Mouse (Mus musculus) brain, embryonic 14.5 days (tissue): ENCODE measurements around the gene Samt2. TPM values are rescaled to one million over a fixed set of nuclear protein-coding genes. Genes with fewer than 3 reads are reported as not detected.
"Not testable (repeated sequence)": the region's sequence is repeated elsewhere in the genome, so short reads cannot be mapped to it uniquely, and the experiment has no call there.

Experiments used
- DNase-seq: peaks from one replicate; pipeline ENCODE4 v3.0.0-alpha.2; 2011; ENCODE audit warnings: low read depth
- polyA plus RNA-seq: library from polyadenylated mRNA; depleted of rRNA; stranded (reverse); fragments of >200 nt; gene quantifications from 2 replicates; pipeline ENCODE4 v1.2.3, GENCODE M21; 2012; rRNA removed

Samt2 gene
- polyA plus RNA-seq = not detected in 2 replicates

DNA sequence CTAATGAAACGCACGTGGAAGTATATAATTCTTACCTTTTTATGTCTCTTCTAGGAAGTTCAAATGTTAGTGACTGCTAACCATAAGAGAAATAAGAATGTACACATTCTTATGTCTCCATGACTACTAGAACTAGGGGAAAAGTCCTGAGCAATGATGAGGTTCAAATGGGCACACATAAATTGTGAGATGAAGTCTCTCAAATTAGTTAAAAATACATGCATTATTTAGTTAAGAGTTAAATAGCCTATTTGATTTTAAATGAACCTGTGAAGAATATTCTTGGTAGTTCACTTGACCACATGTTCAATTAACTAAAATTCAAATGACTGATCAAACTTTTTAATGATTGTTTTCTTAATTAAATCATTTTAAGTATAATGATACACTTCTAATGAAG lies at the start of gene Samt2:
Gene Samt2, minus strand, starts transcription at position 101 of the 400 bp plus-strand sequence.
- DNase-seq = not testable (repeated sequence)

Other genes starting within 250 kb of the Samt2 start
- not detected in 2 replicates for gene 4930524N10Rik, start 236.0 kb downstream of the Samt2 start, polyA plus RNA-seq
- not detected in 2 replicates for gene Samt4, start 97.4 kb downstream of the Samt2 start, polyA plus RNA-seq